Mouse (Mus musculus) hindbrain, embryonic 14.5 days (tissue): ENCODE measurements around the gene Gm20431. TPM values are rescaled to one million over a fixed set of nuclear protein-coding genes. Genes with fewer than 3 reads are reported as not detected.

ENCODE experiments used
- ATAC-seq: fragments of 200-750 bp; cut with Nextera tagmentation; 2 replicates; pipeline ENCODE4 v1.8.0; 2017; ENCODE audit warnings: moderate number of reproducible peaks, mild to moderate bottlenecking, moderate TSS enrichment, moderate library complexity; ENCODE audit not compliant: low FRiP score
- DNase-seq: peaks from one replicate; pipeline ENCODE4 v3.0.0-alpha.2; 2015; ENCODE audit warnings: low spot score
- H3K27ac ChIP-seq: fragments of 300-500 bp; sonication (generic); 2 replicates; pipeline ENCODE4 v1.5.1; 2014; ENCODE audit warnings: mild to moderate bottlenecking, moderate library complexity
- H3K27me3 ChIP-seq: fragments of 300-500 bp; sonication (generic); 2 replicates; pipeline ENCODE4 v1.6.1; 2014; ENCODE audit warnings: mild to moderate bottlenecking, low read length, mixed read lengths; ENCODE audit not compliant: control insufficient read depth, insufficient read depth
- H3K36me3 ChIP-seq: fragments of 300-500 bp; sonication (generic); replicated peaks from 2 replicates; pipeline ENCODE4 v1.6.1; 2014; ENCODE audit not compliant: control insufficient read depth, insufficient read depth
- H3K4me1 ChIP-seq: fragments of 300-500 bp; sonication (generic); replicated peaks from 2 replicates; pipeline ENCODE4 v1.6.1; 2014; ENCODE audit warnings: antibody characterized with exemption, low read length, mixed read lengths; ENCODE audit not compliant: control insufficient read depth, insufficient read depth
- H3K4me2 ChIP-seq: fragments of 300-500 bp; sonication (generic); replicated peaks from 2 replicates; pipeline ENCODE4 v1.6.1; 2014; ENCODE audit warnings: mild to moderate bottlenecking, moderate library complexity
- H3K4me3 ChIP-seq: fragments of 300-500 bp; sonication (generic); replicated peaks from 2 replicates; pipeline ENCODE4 v1.5.1; 2014; ENCODE audit warnings: mild to moderate bottlenecking, low read length
- H3K9ac ChIP-seq: fragments of 300-500 bp; sonication (generic); 2 replicates; pipeline ENCODE4 v1.6.1; 2014
- H3K9me3 ChIP-seq: fragments of 300-500 bp; sonication (generic); 2 replicates; pipeline ENCODE4 v1.6.1; 2016; ENCODE audit warnings: low read length; ENCODE audit not compliant: control insufficient read depth
- WGBS: fragments of 180-500 bp; shearing (Covaris S2); extraction: QIAGEN DNeasy Blood & Tissue Kit; methylation state at CpG from one replicate; pipeline ENCODE4 v1.1.7; 2014; 5-methylcytosine and 5-hydroxymethylcytosine counted together
- polyA plus RNA-seq: library from polyadenylated mRNA; unstranded; fragments of >200 nt; fragmentation: Nextera tagmentation; extraction: Ambion mirVana; gene quantifications from 2 replicates; pipeline ENCODE4 v1.2.1, GENCODE M21; 2014

Gm20431 gene
- polyA plus RNA-seq, 1 experiment from 2014 or later, result 19.8 TPM

DNA sequence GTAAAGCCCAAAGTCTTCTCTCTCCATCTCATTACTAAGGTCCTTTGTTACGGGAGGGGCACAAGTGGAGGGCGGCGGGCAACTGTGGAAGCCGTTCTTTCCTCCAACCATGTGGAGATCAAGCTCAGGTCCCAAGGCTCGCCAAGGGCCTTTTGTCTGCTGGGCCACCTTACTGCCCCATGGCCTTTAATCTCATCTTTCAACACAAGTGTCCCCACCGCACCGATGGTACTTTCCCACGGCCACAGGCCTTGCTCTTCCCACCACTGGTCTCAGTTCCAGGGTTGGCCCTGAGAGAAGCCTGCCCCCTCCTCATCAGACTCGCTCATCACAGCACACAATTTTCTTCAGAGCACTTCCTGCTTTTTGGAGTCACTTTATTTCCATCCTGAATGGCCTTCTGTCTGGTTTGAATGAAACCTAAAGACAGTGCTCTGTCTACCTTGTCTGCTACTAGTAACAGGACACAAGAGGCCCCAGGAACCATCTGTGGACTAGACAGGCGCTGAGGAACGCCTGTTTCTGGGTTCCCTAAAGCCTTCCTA is 31.6 kb downstream of the Gm20431 start:
- DNase-seq (no peak), ATAC-seq (no peak)
- H3K27ac ChIP-seq, result no peak overlapping the region
- H3K4me3 ChIP-seq, result peak overlapping the region; percentile 85; the same call in 1 of the 2 replicates
- no peaks in the 10 kb centered on the region; the same call in 1 of the 2 replicates for H3K36me3 ChIP-seq
- peak overlapping the region; percentile 88 for H3K4me2 ChIP-seq
- H3K27me3 ChIP-seq, result no peaks in the 10 kb centered on the region
- H3K9ac ChIP-seq, result peak overlapping the region; percentile 94
- H3K9me3 ChIP-seq, result no peaks in the 10 kb centered on the region
- 72% methylated on average over 11 of the region's 11 CpGs for WGBS
- H3K4me1 ChIP-seq, result peaks cover 32% of the 10 kb centered on the region

- no peak overlapping the region for H3K9ac ChIP-seq
These were observed 32.4 kb downstream of the Gm20431 start for GRCm38 (mm10) chr2:167628872-167629271.

GRCm38 (mm10) chr2:167627019-167627418 is 34.3 kb downstream of the Gm20431 start:
- no peak overlapping the region for H3K4me3 ChIP-seq
- 85% methylated on average over 7 of the region's 7 CpGs for WGBS
- H3K4me1 ChIP-seq, result peaks cover 19% of the 10 kb centered on the region
- ATAC-seq, result no peak
- DNase-seq, result no peak
- no peaks in the 10 kb centered on the region for H3K9me3 ChIP-seq
- no peak overlapping the region for H3K4me2 ChIP-seq
- H3K27ac ChIP-seq, result no peak overlapping the region
- H3K9ac ChIP-seq, result no peak overlapping the region
- H3K36me3 ChIP-seq, result no peaks in the 10 kb centered on the region; the same call in 1 of the 2 replicates
- no peaks in the 10 kb centered on the region for H3K27me3 ChIP-seq

More at GRCm38 (mm10) chr2:167628872-167629271, 32.4 kb downstream of the Gm20431 start:
- Histone ChIP-seq H3K36me3 (no peaks in the 10 kb centered on the region; the same call in 1 of the 2 replicates), H3K4me2 (no peak overlapping the region), H3K27ac (no peak overlapping the region), H3K4me3 (no peak overlapping the region), H3K27me3 (no peaks in the 10 kb centered on the region), H3K4me1 (peaks cover 28% of the 10 kb centered on the region), H3K9me3 (no peaks in the 10 kb centered on the region)
- DNase-seq (no peak), ATAC-seq (no peak)
- WGBS, result 52% methylated on average over 4 of the region's 4 CpGs

DNA sequence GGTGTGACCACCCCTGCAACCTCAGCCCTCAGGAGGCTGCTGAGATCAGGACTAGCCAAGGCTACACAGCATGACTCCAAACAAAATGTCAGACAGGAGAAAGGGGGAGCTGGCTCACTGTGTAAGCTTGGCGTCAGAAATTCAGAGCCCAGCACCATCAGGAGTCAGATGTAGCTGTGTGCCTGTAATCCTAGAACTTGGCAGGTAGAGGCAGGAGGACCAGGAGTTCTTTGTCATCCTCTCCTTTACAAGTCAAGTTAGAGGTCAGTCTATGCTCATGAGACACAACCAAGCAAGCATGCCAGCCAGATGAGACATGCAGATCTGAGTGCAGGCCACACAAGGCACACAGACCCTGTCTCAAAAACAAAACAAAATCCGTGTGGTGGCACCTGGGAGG is 35.6 kb downstream of the Gm20431 start:
- 49% methylated on average over 2 of the region's 2 CpGs for WGBS

GRCm38 (mm10) chr2:167624368-167625075 is 36.8 kb downstream of the Gm20431 start:
- Histone ChIP-seq H3K9ac (no peak overlapping the region), H3K27me3 (no peaks in the 10 kb centered on the region), H3K36me3 (no peaks in the 10 kb centered on the region; the same call in 1 of the 2 replicates), H3K4me1 (peaks cover 4% of the 10 kb centered on the region), H3K4me3 (no peak overlapping the region), H3K9me3 (no peaks in the 10 kb centered on the region), H3K27ac (no peak overlapping the region), H3K4me2 (no peak overlapping the region)
- DNase-seq (no peak), ATAC-seq (no peak)
- WGBS, result 89% methylated on average over 5 of the region's 6 CpGs

More for the DNA sequence above, 35.6 kb downstream of the Gm20431 start:
- no peaks in the 10 kb centered on the region for H3K9me3 ChIP-seq
- ATAC-seq, result no peak
- H3K27me3 ChIP-seq, result no peaks in the 10 kb centered on the region
- H3K4me1 ChIP-seq, result peaks cover 16% of the 10 kb centered on the region
- no peaks in the 10 kb centered on the region; the same call in 1 of the 2 replicates for H3K36me3 ChIP-seq
- H3K4me2 ChIP-seq, result no peak overlapping the region
- H3K27ac ChIP-seq, result no peak overlapping the region
- no peak for DNase-seq
- H3K9ac ChIP-seq, result no peak overlapping the region
- H3K4me3 ChIP-seq, result no peak overlapping the region

- Histone ChIP-seq H3K4me1 (no peaks in the 10 kb centered on the region; the same call in 1 of the 2 replicates), H3K9me3 (no peaks in the 10 kb centered on the region), H3K27ac (no peak overlapping the region), H3K4me2 (no peak overlapping the region), H3K27me3 (no peaks in the 10 kb centered on the region), H3K4me3 (no peak overlapping the region), H3K36me3 (0 out of 2 replicates have a peak, but pooled peaks cover under 1% of the 10 kb centered on the region), H3K9ac (no peak overlapping the region)
- WGBS, result 87% methylated on average over 5 of the region's 5 CpGs
- no peak for ATAC-seq
- no peak for DNase-seq
These were observed 38.3 kb downstream of the Gm20431 start for GRCm38 (mm10) chr2:167622965-167623364.

- DNase-seq (no peak), ATAC-seq (no peak)
- Histone ChIP-seq H3K9me3 (no peaks in the 10 kb centered on the region), H3K27ac (no peak overlapping the region), H3K4me3 (no peak overlapping the region), H3K27me3 (no peaks in the 10 kb centered on the region), H3K4me1 (no peaks in the 10 kb centered on the region; the same call in 1 of the 2 replicates), H3K4me2 (no peak overlapping the region), H3K9ac (no peak overlapping the region), H3K36me3 (peaks cover 5% of the 10 kb centered on the region; the same call in 1 of the 2 replicates)
- 90% methylated on average over 13 of the region's 13 CpGs for WGBS
These were observed 38.9 kb downstream of the Gm20431 start for GRCm38 (mm10) chr2:167622352-167622751.

DNA sequence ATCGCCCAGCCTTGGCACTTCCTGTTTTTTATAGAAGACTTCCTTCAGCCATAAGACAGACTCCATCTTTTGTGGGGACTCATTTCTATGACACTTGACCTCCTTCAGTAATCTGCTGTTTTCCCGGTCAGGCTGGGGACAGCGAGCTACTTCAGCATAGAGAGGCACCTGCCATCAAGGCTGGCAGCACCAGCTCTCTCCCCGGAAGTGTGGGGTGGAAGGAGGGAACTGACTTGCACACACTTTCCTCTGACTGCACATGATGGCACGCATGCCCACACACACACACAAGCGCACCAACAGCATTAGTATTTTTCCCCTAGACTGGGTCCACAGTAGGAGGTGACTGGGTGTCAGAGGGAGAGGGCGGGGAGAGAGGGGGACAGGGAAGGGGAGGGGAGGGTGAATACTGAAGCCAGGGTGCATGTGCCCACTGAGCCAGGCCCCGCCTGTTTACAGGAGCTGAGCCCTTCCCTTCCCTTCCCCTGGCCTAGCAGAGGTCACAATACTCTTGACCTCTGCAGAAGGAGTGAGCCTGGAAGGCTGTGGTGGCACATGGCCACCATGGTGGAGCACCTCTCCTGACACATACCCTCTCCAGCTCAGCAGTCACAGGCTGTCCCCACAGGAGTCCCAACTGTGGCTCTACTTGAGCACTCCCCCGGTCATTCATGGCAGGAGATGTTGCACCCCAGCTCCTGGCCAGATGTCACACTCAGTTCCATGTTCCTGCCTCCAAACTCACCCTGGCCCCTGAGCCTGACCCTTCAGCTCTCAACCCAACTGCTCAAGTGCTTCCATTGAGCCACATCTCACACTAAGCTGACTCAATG is 39.8 kb downstream of the Gm20431 start:
- Histone ChIP-seq H3K4me1 (no peaks in the 10 kb centered on the region; the same call in 1 of the 2 replicates), H3K9me3 (no peaks in the 10 kb centered on the region), H3K36me3 (peaks cover 14% of the 10 kb centered on the region), H3K27me3 (no peaks in the 10 kb centered on the region), H3K9ac (no peak overlapping the region), H3K4me3 (no peak overlapping the region), H3K4me2 (no peak overlapping the region), H3K27ac (no peak overlapping the region)
- ATAC-seq, result no peak
- 76% methylated on average over 9 of the region's 9 CpGs for WGBS
- no peak for DNase-seq

- WGBS, result 51% methylated on average over 4 of the region's 4 CpGs
- DNase-seq, result no peak
- no peaks in the 10 kb centered on the region for H3K9me3 ChIP-seq
- H3K27me3 ChIP-seq, result no peaks in the 10 kb centered on the region
- no peak for ATAC-seq
- H3K9ac ChIP-seq, result no peak overlapping the region
- H3K4me3 ChIP-seq, result no peak overlapping the region
- no peak overlapping the region for H3K4me2 ChIP-seq
- H3K4me1 ChIP-seq, result no peaks in the 10 kb centered on the region; the same call in 1 of the 2 replicates
- H3K36me3 ChIP-seq, result peaks cover 47% of the 10 kb centered on the region
- no peak overlapping the region for H3K27ac ChIP-seq
These were observed 43.8 kb downstream of the Gm20431 start for GRCm38 (mm10) chr2:167617472-167617871.
